Mouse (Mus musculus): ENCODE results near the gene Hps1. TPM values are rescaled to one million over a fixed set of nuclear protein-coding genes. Genes with fewer than 3 reads are reported as not detected.

Gene Hps1
- polyA plus RNA-seq, 1 experiment from 2014 or later, result 13.6 TPM

Other genes with a start within 250 kb of the Hps1 start
- gene Loxl4, start 167.2 kb downstream of the Hps1 start, polyA plus RNA-seq (2016; fragmentation: Nextera tagmentation; extraction: Ambion mirVana), result 0.08 and 0.11 TPM in 2 replicates
- 1.3 and 1.5 TPM in 2 replicates for gene Pyroxd2, start 27.2 kb downstream of the Hps1 start, polyA plus RNA-seq (2016; fragmentation: Nextera tagmentation; extraction: Ambion mirVana)